Mouse (Mus musculus) hematopoietic multipotent progenitor cell, adult 10-12 weeks (in vitro differentiated cells): Measurements from ENCODE around the gene Slc22a13. TPM values are rescaled to one million over a fixed set of nuclear protein-coding genes. Genes with fewer than 3 reads are reported as not detected.

Experiments used
- polyA plus RNA-seq: library from polyadenylated mRNA; stranded (reverse); fragments of >175 nt; gene quantifications from 2 replicates; pipeline ENCODE4 v1.2.3, GENCODE M21; 2012; ENCODE audit warnings: low replicate concordance

Gene Slc22a13
- 0.16 and 0.78 TPM in 2 replicates for polyA plus RNA-seq

GRCm38 (mm10) chr9:119208998-119209397 lies at the start of gene Slc22a13:
Slc22a13 (minus strand) TSS chr9:119209098.

GRCm38 (mm10) chr9:119158861-119159260 lies 50.0 kb downstream of the Slc22a13 start, which contains the start of gene Gm47289:
Gm47289 (plus strand) TSS chr9:119159161.

GRCm38 (mm10) chr9:119156278-119157201 lies 52.4 kb downstream of the Slc22a13 start, which contains the start of gene Acaa1b:
Acaa1b (minus strand) TSS chr9:119157093.

Other genes starting within 250 kb of the Slc22a13 start
- not detected in 2 replicates for gene Vill, start 156.3 kb downstream of the Slc22a13 start, polyA plus RNA-seq
- gene Plcd1, start 115.6 kb downstream of the Slc22a13 start, polyA plus RNA-seq, result 1.1 and 5.4 TPM in 2 replicates
- 0.34 and 0.73 TPM in 2 replicates for gene Dlec1, start 106.6 kb downstream of the Slc22a13 start, polyA plus RNA-seq
- 2.1 TPM in 2 replicates for gene Acaa1b, start 52.0 kb downstream of the Slc22a13 start, polyA plus RNA-seq
- not detected in 2 replicates for gene Gm47289, start 49.9 kb downstream of the Slc22a13 start, polyA plus RNA-seq
- 8.9 and 18.4 TPM in 2 replicates for gene Oxsr1, start 113.3 kb upstream of the Slc22a13 start, polyA plus RNA-seq
- 46.5 and 124 TPM in 2 replicates for gene Acaa1a, start 130.6 kb upstream of the Slc22a13 start, polyA plus RNA-seq
- 33.9 and 77.1 TPM in 2 replicates for gene Myd88, start 132.3 kb upstream of the Slc22a13 start, polyA plus RNA-seq
- gene Xylb, start 148.3 kb upstream of the Slc22a13 start, polyA plus RNA-seq, result 0.54 and 0.95 TPM in 2 replicates
- gene Slc22a14, start 156.5 kb upstream of the Slc22a13 start, polyA plus RNA-seq, result not detected in 2 replicates
- 1.3 and 2.5 TPM in 2 replicates for gene Acvr2b, start 193.0 kb upstream of the Slc22a13 start, polyA plus RNA-seq
- 1.5 and 1.9 TPM in 2 replicates for gene Exog, start 235.8 kb upstream of the Slc22a13 start, polyA plus RNA-seq